Mouse (Mus musculus): ENCODE measurements around the gene Lpp. TPM values are rescaled to one million over a fixed set of nuclear protein-coding genes. Genes with fewer than 3 reads are reported as not detected.

Lpp gene
- polyA plus RNA-seq, 1 experiment from 2014 or later: 9.6 TPM

- Histone ChIP-seq H3K27me3 (ENCODE audit: control insufficient read depth, insufficient read depth, low read length) (no peaks in the 10 kb centered on the region), H3K4me3 (replicated peaks; ENCODE audit: low read depth, low read length) (no peak overlapping the region), H3K9me3 (ENCODE audit: control insufficient read depth, low read length) (no peaks in the 10 kb centered on the region), H3K36me3 (ENCODE audit: control insufficient read depth, insufficient read depth, low read length) (no peaks in the 10 kb centered on the region), H3K9ac (replicated peaks; ENCODE audit: low read length) (no peak overlapping the region), H3K27ac (replicated peaks; ENCODE audit: low read depth, low read length) (no peak overlapping the region), H3K4me1 (ENCODE audit: control insufficient read depth, insufficient read depth, low read length) (no peaks in the 10 kb centered on the region), H3K4me2 (ENCODE audit: low read length) (no peak overlapping the region)
- no peak for DNase-seq
- no peak for ATAC-seq (ENCODE audit: low FRiP score, low TSS enrichment)
- 75% methylated on average over 4 of the region's 4 CpGs for WGBS
Observed at GRCm38 (mm10) chr16:24365900-24366299, 27.4 kb upstream of the Lpp start.

GRCm38 (mm10) chr16:24367071-24367470 lies 26.2 kb upstream of the Lpp start:
- DNase-seq: no peak
- H3K36me3 ChIP-seq (ENCODE audit: control insufficient read depth, insufficient read depth, low read length): no peaks in the 10 kb centered on the region

GRCm38 (mm10) chr16:24367506-24367905 lies 25.8 kb upstream of the Lpp start:
- Histone ChIP-seq H3K36me3 (ENCODE audit: control insufficient read depth, insufficient read depth, low read length) (no peaks in the 10 kb centered on the region), H3K27ac (replicated peaks; ENCODE audit: low read depth, low read length) (no peak overlapping the region), H3K9ac (replicated peaks; ENCODE audit: low read length) (no peak overlapping the region), H3K4me1 (ENCODE audit: control insufficient read depth, insufficient read depth, low read length) (no peaks in the 10 kb centered on the region), H3K9me3 (ENCODE audit: control insufficient read depth, low read length) (no peaks in the 10 kb centered on the region), H3K27me3 (ENCODE audit: control insufficient read depth, insufficient read depth, low read length) (no peaks in the 10 kb centered on the region), H3K4me2 (ENCODE audit: low read length) (no peak overlapping the region), H3K4me3 (replicated peaks; ENCODE audit: low read depth, low read length) (no peak overlapping the region)
- ATAC-seq (ENCODE audit: low FRiP score, low TSS enrichment) (no peak), DNase-seq (no peak)
- 78% methylated on average over 7 of the region's 7 CpGs for WGBS

More at GRCm38 (mm10) chr16:24367071-24367470, 26.2 kb upstream of the Lpp start:
- Histone ChIP-seq H3K27ac (replicated peaks; ENCODE audit: low read depth, low read length) (no peak overlapping the region), H3K4me1 (ENCODE audit: control insufficient read depth, insufficient read depth, low read length) (no peaks in the 10 kb centered on the region), H3K27me3 (ENCODE audit: control insufficient read depth, insufficient read depth, low read length) (no peaks in the 10 kb centered on the region), H3K4me3 (replicated peaks; ENCODE audit: low read depth, low read length) (no peak overlapping the region), H3K9me3 (ENCODE audit: control insufficient read depth, low read length) (no peaks in the 10 kb centered on the region), H3K9ac (replicated peaks; ENCODE audit: low read length) (no peak overlapping the region), H3K4me2 (ENCODE audit: low read length) (no peak overlapping the region)
- WGBS: 80% methylated on average over 6 of the region's 6 CpGs
- ATAC-seq (ENCODE audit: low FRiP score, low TSS enrichment): no peak

GRCm38 (mm10) chr16:24376478-24376877 lies 16.8 kb upstream of the Lpp start:
- no peaks in the 10 kb centered on the region for H3K36me3 ChIP-seq (ENCODE audit: control insufficient read depth, insufficient read depth, low read length)
- ATAC-seq (ENCODE audit: low FRiP score, low TSS enrichment): no peak
- no peak overlapping the region for H3K27ac ChIP-seq (replicated peaks; ENCODE audit: low read depth, low read length)
- no peaks in the 10 kb centered on the region for H3K27me3 ChIP-seq (ENCODE audit: control insufficient read depth, insufficient read depth, low read length)
- no peak overlapping the region for H3K4me3 ChIP-seq (replicated peaks; ENCODE audit: low read depth, low read length)
- DNase-seq: no peak
- no peaks in the 10 kb centered on the region for H3K9me3 ChIP-seq (ENCODE audit: control insufficient read depth, low read length)
- H3K4me1 ChIP-seq (ENCODE audit: control insufficient read depth, insufficient read depth, low read length): no peaks in the 10 kb centered on the region
- no peak overlapping the region for H3K4me2 ChIP-seq (ENCODE audit: low read length)
- H3K9ac ChIP-seq (replicated peaks; ENCODE audit: low read length): no peak overlapping the region

GRCm38 (mm10) chr16:24390596-24390995 lies 2.7 kb upstream of the Lpp start:
- Histone ChIP-seq H3K4me3 (replicated peaks; ENCODE audit: low read depth, low read length) (no peak overlapping the region), H3K27me3 (ENCODE audit: control insufficient read depth, insufficient read depth, low read length) (no peaks in the 10 kb centered on the region), H3K27ac (replicated peaks; ENCODE audit: low read depth, low read length) (no peak overlapping the region), H3K9ac (replicated peaks; ENCODE audit: low read length) (no peak overlapping the region), H3K9me3 (ENCODE audit: control insufficient read depth, low read length) (no peaks in the 10 kb centered on the region), H3K4me2 (ENCODE audit: low read length) (no peak overlapping the region), H3K36me3 (ENCODE audit: control insufficient read depth, insufficient read depth, low read length) (no peaks in the 10 kb centered on the region), H3K4me1 (ENCODE audit: control insufficient read depth, insufficient read depth, low read length) (no peaks in the 10 kb centered on the region; the same call in 1 of the 2 replicates)
- WGBS: 83% methylated on average over 5 of the region's 5 CpGs
- ATAC-seq (ENCODE audit: low FRiP score, low TSS enrichment) (no peak), DNase-seq (no peak)

GRCm38 (mm10) chr16:24391111-24391510 lies 2.2 kb upstream of the Lpp start:
- ATAC-seq (ENCODE audit: low FRiP score, low TSS enrichment): no peak
- H3K4me2 ChIP-seq (ENCODE audit: low read length): no peak overlapping the region
- no peaks in the 10 kb centered on the region; the same call in 1 of the 2 replicates for H3K4me1 ChIP-seq (ENCODE audit: control insufficient read depth, insufficient read depth, low read length)
- no peak overlapping the region for H3K4me3 ChIP-seq (replicated peaks; ENCODE audit: low read depth, low read length)
- WGBS: 97% methylated on average over 3 of the region's 3 CpGs
- no peak for DNase-seq
- H3K27ac ChIP-seq (replicated peaks; ENCODE audit: low read depth, low read length): no peak overlapping the region
- H3K36me3 ChIP-seq (ENCODE audit: control insufficient read depth, insufficient read depth, low read length): no peaks in the 10 kb centered on the region
- no peaks in the 10 kb centered on the region for H3K9me3 ChIP-seq (ENCODE audit: control insufficient read depth, low read length)
- H3K9ac ChIP-seq (replicated peaks; ENCODE audit: low read length): no peak overlapping the region
- no peaks in the 10 kb centered on the region for H3K27me3 ChIP-seq (ENCODE audit: control insufficient read depth, insufficient read depth, low read length)

GRCm38 (mm10) chr16:24391901-24392300 lies 1.4 kb upstream of the Lpp start:
- no peak overlapping the region for H3K4me2 ChIP-seq (ENCODE audit: low read length)
- DNase-seq (no peak), ATAC-seq (ENCODE audit: low FRiP score, low TSS enrichment) (no peak)
- H3K27ac ChIP-seq (replicated peaks; ENCODE audit: low read depth, low read length): no peak overlapping the region
- H3K27me3 ChIP-seq (ENCODE audit: control insufficient read depth, insufficient read depth, low read length): no peaks in the 10 kb centered on the region
- no peaks in the 10 kb centered on the region; the same call in 1 of the 2 replicates for H3K4me1 ChIP-seq (ENCODE audit: control insufficient read depth, insufficient read depth, low read length)
- WGBS: 94% methylated on average over 7 of the region's 7 CpGs
- no peak overlapping the region for H3K9ac ChIP-seq (replicated peaks; ENCODE audit: low read length)
- no peaks in the 10 kb centered on the region for H3K9me3 ChIP-seq (ENCODE audit: control insufficient read depth, low read length)
- H3K36me3 ChIP-seq (ENCODE audit: control insufficient read depth, insufficient read depth, low read length): no peaks in the 10 kb centered on the region
- no peak overlapping the region for H3K4me3 ChIP-seq (replicated peaks; ENCODE audit: low read depth, low read length)

- WGBS: under 1% methylated on average over 69 of the region's 76 CpGs
- Histone ChIP-seq H3K27me3 (ENCODE audit: control insufficient read depth, insufficient read depth, low read length) (no peaks in the 10 kb centered on the region), H3K4me2 (ENCODE audit: low read length) (peak overlapping the region; percentile 85), H3K36me3 (ENCODE audit: control insufficient read depth, insufficient read depth, low read length) (no peaks in the 10 kb centered on the region), H3K4me3 (replicated peaks; ENCODE audit: low read depth, low read length) (peak overlapping the region; percentile 86), H3K4me1 (ENCODE audit: control insufficient read depth, insufficient read depth, low read length) (no peaks in the 10 kb centered on the region; the same call in 1 of the 2 replicates), H3K27ac (replicated peaks; ENCODE audit: low read depth, low read length) (peak overlapping the region; percentile 64), H3K9ac (replicated peaks; ENCODE audit: low read length) (peak overlapping the region; percentile 85), H3K9me3 (ENCODE audit: control insufficient read depth, low read length) (no peaks in the 10 kb centered on the region)
- ATAC-seq (ENCODE audit: low FRiP score, low TSS enrichment) (peak; percentile 75), DNase-seq (peak; percentile 67)
Observed at GRCm38 (mm10) chr16:24393556-24394210, 376 bp downstream of the Lpp start.
